Mouse (Mus musculus): Measurements from ENCODE around the gene Cbx7. TPM values are rescaled to one million over a fixed set of nuclear protein-coding genes. Genes with fewer than 3 reads are reported as not detected.

The Cbx7 gene
- total and polyA plus RNA-seq, 2 experiments from 2014 or later, result 2.9 to 9.5 TPM

GRCm38 (mm10) chr15:80004644-80005340 is 33.9 kb upstream of the Cbx7 start:
- H3K9ac ChIP-seq (replicated peaks; ENCODE audit: low read length), result no peak overlapping the region

GRCm38 (mm10) chr15:80003581-80003980 is 32.7 kb upstream of the Cbx7 start:
- Histone ChIP-seq H3K4me3 (ENCODE audit: low read length) (no peak overlapping the region), H3K4me1 (ENCODE audit: insufficient read depth, low read length) (no peaks in the 10 kb centered on the region), H3K27me3 (ENCODE audit: insufficient read depth, low read length) (no peaks in the 10 kb centered on the region), H3K4me2 (ENCODE audit: low read depth, low read length) (no peak overlapping the region), H3K9ac (replicated peaks; ENCODE audit: low read length) (no peak overlapping the region), H3K9me3 (ENCODE audit: low read length) (no peaks in the 10 kb centered on the region), H3K27ac (0 out of 2 replicates have a peak overlapping the region, but pooled peaks have one; percentile 7), H3K36me3 (ENCODE audit: insufficient read depth, low read length) (peaks cover 5% of the 10 kb centered on the region; the same call in 1 of the 2 replicates)
- DNase-seq (ENCODE audit: low spot score) (no peak), ATAC-seq (no peak)
- TF ChIP-seq CTCF (IDR thresholded peaks at IDR 0.05; ENCODE audit: low read depth), result no peak
- 41% methylated on average over 2 of the region's 2 CpGs for WGBS

More at GRCm38 (mm10) chr15:80004644-80005340, 33.9 kb upstream of the Cbx7 start:
- no peak overlapping the region for H3K4me3 ChIP-seq (ENCODE audit: low read length)
- TF ChIP-seq CTCF (IDR thresholded peaks at IDR 0.05; ENCODE audit: low read depth), result no peak
- DNase-seq (ENCODE audit: low spot score), result no peak
- no peak overlapping the region for H3K4me2 ChIP-seq (ENCODE audit: low read depth, low read length)
- WGBS, result 14% methylated on average over 14 of the region's 14 CpGs
- H3K9me3 ChIP-seq (ENCODE audit: low read length), result no peaks in the 10 kb centered on the region
- no peak overlapping the region for H3K27ac ChIP-seq
- H3K36me3 ChIP-seq (ENCODE audit: insufficient read depth, low read length), result peaks cover 5% of the 10 kb centered on the region; the same call in 1 of the 2 replicates
- peak; percentile 38; the same call in 1 of the 2 replicates for ATAC-seq
- no peaks in the 10 kb centered on the region for H3K4me1 ChIP-seq (ENCODE audit: insufficient read depth, low read length)
- no peaks in the 10 kb centered on the region for H3K27me3 ChIP-seq (ENCODE audit: insufficient read depth, low read length)

- Histone ChIP-seq H3K27me3 (ENCODE audit: insufficient read depth, low read length) (no peaks in the 10 kb centered on the region), H3K4me1 (ENCODE audit: insufficient read depth, low read length) (no peaks in the 10 kb centered on the region), H3K9ac (replicated peaks; ENCODE audit: low read length) (no peak overlapping the region), H3K27ac (no peak overlapping the region), H3K9me3 (ENCODE audit: low read length) (no peaks in the 10 kb centered on the region), H3K4me3 (ENCODE audit: low read length) (no peak overlapping the region), H3K36me3 (ENCODE audit: insufficient read depth, low read length) (peaks cover 5% of the 10 kb centered on the region; the same call in 1 of the 2 replicates), H3K4me2 (ENCODE audit: low read depth, low read length) (no peak overlapping the region)
- no peak for TF ChIP-seq CTCF (IDR thresholded peaks at IDR 0.05; ENCODE audit: low read depth)
- DNase-seq (ENCODE audit: low spot score) (no peak), ATAC-seq (no peak)
- WGBS, result 95% methylated on average over 23 of the region's 23 CpGs
These were observed 30.7 kb upstream of the Cbx7 start for GRCm38 (mm10) chr15:80001601-80002000.

- no peak overlapping the region for H3K27ac ChIP-seq
- no peak for TF ChIP-seq CTCF (IDR thresholded peaks at IDR 0.05; ENCODE audit: low read depth)
- no peak overlapping the region for H3K4me2 ChIP-seq (ENCODE audit: low read depth, low read length)
- DNase-seq (ENCODE audit: low spot score), result no peak
- H3K9ac ChIP-seq (replicated peaks; ENCODE audit: low read length), result no peak overlapping the region
- no peaks in the 10 kb centered on the region for H3K9me3 ChIP-seq (ENCODE audit: low read length)
- 48% methylated on average over 8 of the region's 8 CpGs for whole genome bisulfite sequencing
- no peaks in the 10 kb centered on the region for H3K27me3 ChIP-seq (ENCODE audit: insufficient read depth, low read length)
- H3K4me1 ChIP-seq (ENCODE audit: insufficient read depth, low read length), result no peaks in the 10 kb centered on the region
- H3K36me3 ChIP-seq (ENCODE audit: insufficient read depth, low read length), result peaks cover 5% of the 10 kb centered on the region; the same call in 1 of the 2 replicates
- no peak overlapping the region for H3K4me3 ChIP-seq (ENCODE audit: low read length)
- no peak for ATAC-seq
These were observed 29.8 kb upstream of the Cbx7 start for GRCm38 (mm10) chr15:80000694-80001093.

GRCm38 (mm10) chr15:79997988-79998387 is 27.1 kb upstream of the Cbx7 start:
- ATAC-seq (no peak), DNase-seq (ENCODE audit: low spot score) (no peak)
- H3K9ac ChIP-seq (replicated peaks; ENCODE audit: low read length), result no peak overlapping the region
- H3K27me3 ChIP-seq (ENCODE audit: insufficient read depth, low read length), result no peaks in the 10 kb centered on the region
- no peak overlapping the region for H3K4me3 ChIP-seq (ENCODE audit: low read length)
- 51% methylated on average over 3 of the region's 3 CpGs for WGBS
- H3K9me3 ChIP-seq (ENCODE audit: low read length), result no peaks in the 10 kb centered on the region
- no peak overlapping the region for H3K27ac ChIP-seq
- H3K4me1 ChIP-seq (ENCODE audit: insufficient read depth, low read length), result no peaks in the 10 kb centered on the region
- H3K36me3 ChIP-seq (ENCODE audit: insufficient read depth, low read length), result peaks cover 5% of the 10 kb centered on the region; the same call in 1 of the 2 replicates
- no peak overlapping the region for H3K4me2 ChIP-seq (ENCODE audit: low read depth, low read length)
- TF ChIP-seq CTCF (IDR thresholded peaks at IDR 0.05; ENCODE audit: low read depth), result no peak

GRCm38 (mm10) chr15:79996781-79997180 is 25.9 kb upstream of the Cbx7 start:
- Histone ChIP-seq H3K27me3 (ENCODE audit: insufficient read depth, low read length) (no peaks in the 10 kb centered on the region), H3K4me3 (ENCODE audit: low read length) (no peak overlapping the region), H3K9ac (replicated peaks; ENCODE audit: low read length) (no peak overlapping the region), H3K4me1 (ENCODE audit: insufficient read depth, low read length) (no peaks in the 10 kb centered on the region), H3K27ac (no peak overlapping the region), H3K4me2 (ENCODE audit: low read depth, low read length) (no peak overlapping the region), H3K36me3 (ENCODE audit: insufficient read depth, low read length) (peaks cover 5% of the 10 kb centered on the region; the same call in 1 of the 2 replicates), H3K9me3 (ENCODE audit: low read length) (no peaks in the 10 kb centered on the region)
- no peak for ATAC-seq
- 87% methylated on average over 11 of the region's 11 CpGs for WGBS
- DNase-seq (ENCODE audit: low spot score), result no peak
- TF ChIP-seq CTCF (IDR thresholded peaks at IDR 0.05; ENCODE audit: low read depth), result no peak

- no peaks in the 10 kb centered on the region for H3K36me3 ChIP-seq (ENCODE audit: insufficient read depth, low read length)
- WGBS, result 90% methylated on average over 7 of the region's 7 CpGs
- no peak for DNase-seq (ENCODE audit: low spot score)
- no peaks in the 10 kb centered on the region for H3K4me1 ChIP-seq (ENCODE audit: insufficient read depth, low read length)
- no peak overlapping the region for H3K27ac ChIP-seq
- no peak overlapping the region for H3K9ac ChIP-seq (replicated peaks; ENCODE audit: low read length)
- TF ChIP-seq CTCF (IDR thresholded peaks at IDR 0.05; ENCODE audit: low read depth), result no peak
- H3K4me2 ChIP-seq (ENCODE audit: low read depth, low read length), result no peak overlapping the region
- no peak for ATAC-seq
- no peak overlapping the region for H3K4me3 ChIP-seq (ENCODE audit: low read length)
- no peaks in the 10 kb centered on the region for H3K9me3 ChIP-seq (ENCODE audit: low read length)
- no peaks in the 10 kb centered on the region for H3K27me3 ChIP-seq (ENCODE audit: insufficient read depth, low read length)
These were observed 24.6 kb upstream of the Cbx7 start for GRCm38 (mm10) chr15:79995552-79995951.

Measured in hindbrain, postnatal 0 days (tissue).